Mouse (Mus musculus) liver, postnatal 0 days (tissue): Measurements from ENCODE around the gene Pawr.
A peak's percentile ranks its signal among the peaks of the same experiment; 100 is the strongest.

Source experiments
- CTCF ChIP-seq: sonication (generic); IDR thresholded peaks from 2 replicates; pipeline ENCODE4 v1.5.1; 2016; ENCODE audit warnings: antibody characterized with exemption, low read depth
- EP300 ChIP-seq: IDR thresholded peaks from 2 replicates; pipeline ENCODE4 v1.6.1; 2016; ENCODE audit warnings: antibody characterized with exemption, low read depth, mild to moderate bottlenecking

DNA sequence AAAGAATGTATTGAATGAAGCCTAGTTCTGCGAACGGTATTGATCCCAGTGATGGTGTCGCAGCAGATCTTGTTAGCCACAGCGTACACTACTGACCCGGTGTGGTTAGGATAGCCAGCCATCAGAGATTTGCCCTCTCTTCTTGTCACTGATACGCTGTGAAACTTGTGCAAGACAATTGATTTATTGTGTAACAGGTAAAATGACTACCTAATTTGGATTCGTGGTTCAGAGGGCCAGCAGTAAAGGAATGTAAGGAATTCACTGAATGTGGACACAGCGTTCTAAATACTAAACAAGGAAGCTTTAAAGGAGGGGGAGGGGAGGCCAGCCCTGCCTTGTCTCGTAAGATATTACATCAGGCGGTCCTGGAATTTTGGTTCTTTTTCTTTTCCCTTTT is 100.3 kb downstream of the Pawr start:
- TF ChIP-seq CTCF (peak; percentile 42), EP300 (peak; percentile 58)
